ENCODE assay signal across 30 mouse cellular contexts in genomic region chr16:23454376-23454775, GRCm38 (mm10). TPM values are rescaled to one million over a fixed set of nuclear protein-coding genes. Genes with fewer than 3 reads are reported as not detected.
DNase-seq lines count a peak whose midpoint lies in the region; ATAC-seq and TF ChIP-seq lines count a peak whose summit lies in the region.
"Had no signal": no experiment of that assay in that cellular context is flagged by ENCODE, and none has a peak within 500 bp of the region (broad histone marks: within the 10 kb centered on the region; RNA-seq: fewer than 3 reads in every experiment).

No protein-coding gene starts in this region.

- H3K9ac ChIP-seq in CH12.LX (ENCODE audit: insufficient read depth, low read depth), result no peak overlapping the region
- H3K9ac ChIP-seq in neural tube, embryonic 15.5 days (replicated peaks), result no peak overlapping the region
- H3K9ac ChIP-seq: embryonic facial prominence, embryonic 15.5 days; forebrain, embryonic 12.5 days; heart, embryonic 15.5 days; hindbrain, embryonic 13.5 days; intestine, embryonic 15.5 days had no signal

- H3K4me3 ChIP-seq in CH12.LX (replicated peaks in 1 of 3; ENCODE audit: low read depth in 2 of 3, low read length in 2 of 3, poor library complexity in 1 of 3), result no peak overlapping the region
- H3K4me3 ChIP-seq in embryonic fibroblast, embryonic 13.5 days (ENCODE audit: insufficient read depth, low read length), result no peak overlapping the region
- H3K4me3 ChIP-seq in neural tube, embryonic 15.5 days (replicated peaks), result no peak overlapping the region
- H3K4me3 ChIP-seq: embryonic facial prominence, embryonic 15.5 days; forebrain, embryonic 12.5 days; heart, adult 2 months; heart, embryonic 15.5 days; hindbrain, embryonic 13.5 days; intestine, embryonic 15.5 days had no signal

- TF ChIP-seq CTCF in CH12.LX (conservative IDR thresholded peaks at IDR 0.05 in 1 of 2, IDR thresholded peaks at IDR 0.05 in 1 of 2; ENCODE audit: low read depth in 2 of 2, low read length in 2 of 2), result no peak
- no peak for TF ChIP-seq CTCF in embryonic fibroblast, embryonic 13.5 days (IDR thresholded peaks at IDR 0.05; ENCODE audit: borderline replicate concordance, insufficient read depth, low read length)

- in situ Hi-C loops in CH12.LX (cut with MboI; ENCODE audit: low pct_ligation_motif_present, low pct_unique_long_range_greater_than_20kb, low sequenced_read_pairs), result loop anchor here (5.0 kb wide), 1 partner anchor 443 kb away; no protein-coding TSS in a partner anchor

- TF ChIP-seq POLR2A in CH12.LX (IDR thresholded peaks at IDR 0.05; ENCODE audit: low read depth, low read length), result no peak
- TF ChIP-seq POLR2A in embryonic fibroblast, embryonic 13.5 days (IDR thresholded peaks at IDR 0.05; ENCODE audit: low read depth, low read length), result no peak

- dilution Hi-C loops in CH12.LX (cut with MboI; ENCODE audit: extremely low pct_ligation_motif_present, extremely low pct_unique_long_range_greater_than_20kb, low sequenced_read_pairs), result no loop called here

- TF ChIP-seq RAD21 in CH12.LX (IDR thresholded peaks at IDR 0.05; ENCODE audit: low read depth, low read length), result no peak

- no peaks in the 10 kb centered on the region for H3K27me3 ChIP-seq in CH12.LX (replicated peaks)
- H3K27me3 ChIP-seq in neural tube, embryonic 15.5 days (replicated peaks), result no peaks in the 10 kb centered on the region
- H3K27me3 ChIP-seq: embryonic facial prominence, embryonic 15.5 days; heart, embryonic 15.5 days; hindbrain, embryonic 13.5 days; intestine, embryonic 15.5 days; Patski had no signal

- H3K79me2 ChIP-seq in CH12.LX (replicated peaks; ENCODE audit: control insufficient read depth, extremely low read depth, insufficient read depth, poor library complexity, severe bottlenecking), result no peaks in the 10 kb centered on the region

- WGBS in neural tube, embryonic 15.5 days, result 72% methylated on average over 6 of the region's 6 CpGs

- TF ChIP-seq EP300 in CH12.LX (IDR thresholded peaks at IDR 0.05; ENCODE audit: low read length), result no peak

- H3K4me1 ChIP-seq in CH12.LX (ENCODE audit: control insufficient read depth in 1 of 2, insufficient read depth in 2 of 2), result peaks cover 0 to 11% of the 10 kb centered on the region in 2 experiments; a peak in 2 of 4 replicates
- H3K4me1 ChIP-seq in embryonic fibroblast, embryonic 13.5 days (ENCODE audit: control insufficient read depth, insufficient read depth, low read length), result peaks cover 21% of the 10 kb centered on the region
- H3K4me1 ChIP-seq in neural tube, embryonic 15.5 days, result no peaks in the 10 kb centered on the region
- H3K4me1 ChIP-seq: embryonic facial prominence, embryonic 15.5 days; hindbrain, embryonic 13.5 days had no signal

- H3K4me2 ChIP-seq in CH12.LX (ENCODE audit: insufficient read depth, low read depth, poor library complexity, severe bottlenecking), result no peak overlapping the region
- H3K4me2 ChIP-seq in neural tube, embryonic 15.5 days, result no peak overlapping the region
- H3K4me2 ChIP-seq: embryonic facial prominence, embryonic 15.5 days; forebrain, embryonic 12.5 days; heart, embryonic 11.5 days; heart, embryonic 15.5 days; hindbrain, embryonic 13.5 days; intestine, embryonic 15.5 days had no signal

- DNase-seq in right cerebral cortex, postnatal 25 days, result peak; percentile 13
- no peak for DNase-seq in right cerebral cortex, postnatal 14 days
- DNase-seq in CH12.LX (ENCODE audit: extremely low read depth), result peak; percentile 21
- DNase-seq in cerebellum, adult 9-11 months, result no peak
- DNase-seq in adrenal gland, adult 18-20 months (ENCODE audit: low spot score in 2 of 2), result no peak
- DNase-seq: adrenal gland, adult 2 months; adrenal gland, postnatal 25 days; cerebellum, adult 2 months; cerebellum, postnatal 14 days; embryo, embryonic 11 days; gastrocnemius, postnatal 14 days; heart, adult 2 months; heart, postnatal 14 days; kidney, adult 18-20 months had no signal

- no peak overlapping the region for H3K27ac ChIP-seq in CH12.LX (ENCODE audit: insufficient read depth, low read depth)
- peak overlapping the region; percentile 97 for H3K27ac ChIP-seq in embryonic fibroblast, embryonic 13.5 days (ENCODE audit: insufficient read depth, low read length)
- H3K27ac ChIP-seq in neural tube, embryonic 15.5 days (replicated peaks), result no peak overlapping the region
- H3K27ac ChIP-seq: embryonic facial prominence, embryonic 15.5 days; forebrain, embryonic 12.5 days; heart, adult 2 months; heart, embryonic 15.5 days; hindbrain, embryonic 13.5 days; hindbrain, postnatal 0 days; intestine, embryonic 15.5 days had no signal

- ATAC-seq in neural tube, embryonic 15.5 days (ENCODE audit: low FRiP score), result no peak
- ATAC-seq: activated CD4-positive, CD25-positive, alpha-beta regulatory T cell, adult 4 months; forebrain, embryonic 16.5 days; hindbrain, postnatal 0 days; intestine, embryonic 15.5 days; Patski had no signal

- H3K36me3 ChIP-seq in CH12.LX (replicated peaks in 1 of 2; ENCODE audit: control insufficient read depth in 1 of 2, insufficient read depth in 1 of 2, low read length in 1 of 2), result no peaks in the 10 kb centered on the region
- no peaks in the 10 kb centered on the region for H3K36me3 ChIP-seq in neural tube, embryonic 15.5 days
- H3K36me3 ChIP-seq: embryonic facial prominence, embryonic 15.5 days; forebrain, embryonic 12.5 days; heart, embryonic 15.5 days; hindbrain, embryonic 13.5 days; intestine, embryonic 15.5 days had no signal

- no peaks in the 10 kb centered on the region for H3K9me3 ChIP-seq in CH12.LX (replicated peaks; ENCODE audit: low read length)
- H3K9me3 ChIP-seq in neural tube, embryonic 15.5 days (replicated peaks), result no peaks in the 10 kb centered on the region
- H3K9me3 ChIP-seq: embryonic facial prominence, embryonic 15.5 days; forebrain, embryonic 12.5 days; heart, embryonic 15.5 days; hindbrain, embryonic 13.5 days; intestine, embryonic 15.5 days had no signal

TF ChIP-seq in CH12.LX, 34 proteins besides CTCF, POLR2A, EP300 and RAD21:
- TF ChIP-seq SMC3 (IDR thresholded peaks at IDR 0.05; ENCODE audit: low read depth, low read length) (no peak), IRF4 (IDR thresholded peaks at IDR 0.05; ENCODE audit: low read depth, low read length) (peak; percentile 35; the same call in 1 of the 2 replicates), MAX (IDR thresholded peaks at IDR 0.05; ENCODE audit: low read length) (no peak), CHD1 (IDR thresholded peaks at IDR 0.05; ENCODE audit: low read depth, low read length) (no peak), POLR2AphosphoS2 (IDR thresholded peaks at IDR 0.05; ENCODE audit: low read depth, low read length) (no peak), MAZ (IDR thresholded peaks at IDR 0.05; ENCODE audit: low read depth, low read length) (no peak), NRF1 (IDR thresholded peaks at IDR 0.05; ENCODE audit: low read depth, low read length) (no peak), NELFE (IDR thresholded peaks at IDR 0.05; ENCODE audit: low read depth, low read length) (no peak), MXI1 (IDR thresholded peaks at IDR 0.05; ENCODE audit: low read depth, low read length) (no peak), UBTF (IDR thresholded peaks at IDR 0.05; ENCODE audit: low read depth, low read length) (no peak), JUN (IDR thresholded peaks at IDR 0.05; ENCODE audit: insufficient read depth, low read depth, low read length) (no peak), BHLHE40 (IDR thresholded peaks at IDR 0.05; ENCODE audit: low read depth, low read length) (peak; percentile 52; the same call in 1 of the 2 replicates), CHD2 (IDR thresholded peaks at IDR 0.05; ENCODE audit: low read length) (no peak)

RNA-seq across cellular contexts. Expression of gene Rtp1, which starts 25.4 kb away (rescaled TPM):
- not detected in 2 replicates for total RNA-seq in CH12.LX (2012; rRNA removed)
- total RNA-seq in CH12.LX (2014; rRNA removed), result not detected in 2 replicates
- not detected in 2 replicates for polyA plus RNA-seq in CH12.LX (2012; ENCODE audit: insufficient read length, low read depth)
- polyA plus RNA-seq in embryonic fibroblast, embryonic 13.5 days (2011; ENCODE audit: insufficient read length, low read depth, missing spikeins), result not detected in 2 replicates
- not detected for total RNA-seq in adrenal gland, adult 18-20 months (2021)
- polyA plus RNA-seq in neural tube, embryonic 15.5 days (2015; fragmentation: Nextera tagmentation; extraction: Ambion mirVana), result 0.08 TPM in 1 of 2 replicates, not detected in the other
- total RNA-seq: adrenal gland, adult 2 months; adrenal gland, postnatal 25 days; common myeloid progenitor, adult 5-6 weeks; ES-E14; gastrocnemius, postnatal 14 days; heart, adult 2 months; heart, postnatal 14 days; hematopoietic stem cell, adult 5-6 weeks had no signal
- polyA plus RNA-seq: activated CD4-positive, CD25-positive, alpha-beta regulatory T cell, adult 4 months; adrenal gland, adult 2 months; embryonic facial prominence, embryonic 11.5 days; forebrain, embryonic 16.5 days; heart, adult 2 months; heart, embryonic 11.5 days; heart, embryonic 15.5 days; intestine, embryonic 15.5 days; Patski had no signal

Comparison
In these comparisons a context has a peak if more than half of its experiments do, and no peak if none do; other contexts are left out.
1. DNase-seq: peak in right cerebral cortex, postnatal 25 days (single experiment) and CH12.LX (single experiment); none in right cerebral cortex, postnatal 14 days (single experiment), cerebellum, adult 9-11 months (single experiment) and adrenal gland, adult 18-20 months (0 of 2).